Mouse (Mus musculus): ENCODE measurements around the gene Bbof1. TPM values are rescaled to one million over a fixed set of nuclear protein-coding genes. Genes with fewer than 3 reads are reported as not detected.

Bbof1 gene
- total RNA-seq (2012; rRNA removed): 0.63 and 1.2 TPM in 2 replicates

- in situ Hi-C loops (cut with MboI; ENCODE audit: low sequenced_read_pairs in 2 of 2, unreplicated experiment in 2 of 2): no loop called here
Observed at GRCm38 (mm10) chr12:84408819-84409507, at the start of gene Bbof1, which contains the start of gene Entpd5. Bbof1 (plus strand) TSS chr12:84409071. Entpd5 (minus strand) TSS chr12:84409029.

GRCm38 (mm10) chr12:84361555-84362489, 47.0 kb upstream of the Bbof1 start, which contains the start of the genes Coq6 and Fam161b:
Coq6 (plus strand) TSS chr12:84361657.
Fam161b (minus strand) TSS chr12:84361833.
- peaks cover 0 to 14% of the 10 kb centered on the region in 2 experiments; a peak in 2 of 4 replicates for H3K4me1 ChIP-seq (ENCODE audit: control insufficient read depth in 2 of 2, insufficient read depth in 2 of 2, low read length in 2 of 2, poor library complexity in 1 of 2)
- H3K36me3 ChIP-seq (ENCODE audit: control insufficient read depth, insufficient read depth, low read length, poor library complexity, severe bottlenecking): no peaks in the 10 kb centered on the region
- TF ChIP-seq MAFK (IDR thresholded peaks at IDR 0.05; ENCODE audit: insufficient read depth, low read depth, low read length) (no peak), ZNF384 (IDR thresholded peaks at IDR 0.05; ENCODE audit: low read depth, low read length) (no peak), HCFC1 (IDR thresholded peaks at IDR 0.05; ENCODE audit: borderline replicate concordance, insufficient read depth, low read length) (peak; percentile 74), ZC3H11A (IDR thresholded peaks at IDR 0.05; ENCODE audit: borderline replicate concordance, low read depth, low read length) (no peak), CHD2 (IDR thresholded peaks at IDR 0.05; ENCODE audit: low read depth, low read length) (peak; percentile 81)
- H3K9me3 ChIP-seq (ENCODE audit: control insufficient read depth, insufficient read depth, low read depth, low read length): no peaks in the 10 kb centered on the region
- H3K4me3 ChIP-seq (ENCODE audit: insufficient read depth in 1 of 2, low read depth in 1 of 2, low read length in 2 of 2, poor library complexity in 1 of 2, severe bottlenecking in 1 of 2): peak within 1 kb of the TSS; percentile 88 to 97
- in situ Hi-C loops (cut with MboI; ENCODE audit: low sequenced_read_pairs in 2 of 2, unreplicated experiment in 2 of 2): no loop called here
- peak within 1 kb of the TSS; percentile 94 for H3K9ac ChIP-seq (ENCODE audit: insufficient read depth, low read depth, low read length, poor library complexity, severe bottlenecking)
- peak; percentile 95 for DNase-seq (ENCODE audit: low read depth, low spot score)
- no peak within 1 kb of the TSS for H3K27ac ChIP-seq (ENCODE audit: insufficient read depth, low read depth, low read length, poor library complexity, severe bottlenecking)

More at GRCm38 (mm10) chr12:84408819-84409507, at the start of gene Bbof1, which contains the start of gene Entpd5:
- peaks cover 0 to 2% of the 10 kb centered on the region in 2 experiments; a peak in 1 of 4 replicates for H3K4me1 ChIP-seq (ENCODE audit: control insufficient read depth in 2 of 2, insufficient read depth in 2 of 2, low read length in 2 of 2, poor library complexity in 1 of 2)
- TF ChIP-seq HCFC1 (IDR thresholded peaks at IDR 0.05; ENCODE audit: borderline replicate concordance, insufficient read depth, low read length) (0 out of 2 replicates have a peak, but pooled peaks have one; percentile 38), ZNF384 (IDR thresholded peaks at IDR 0.05; ENCODE audit: low read depth, low read length) (0 out of 2 replicates have a peak, but pooled peaks have one; percentile 25), MAFK (IDR thresholded peaks at IDR 0.05; ENCODE audit: insufficient read depth, low read depth, low read length) (no peak), CHD2 (IDR thresholded peaks at IDR 0.05; ENCODE audit: low read depth, low read length) (no peak), ZC3H11A (IDR thresholded peaks at IDR 0.05; ENCODE audit: borderline replicate concordance, low read depth, low read length) (no peak)
- H3K36me3 ChIP-seq (ENCODE audit: control insufficient read depth, insufficient read depth, low read length, poor library complexity, severe bottlenecking): no peaks in the 10 kb centered on the region
- DNase-seq (ENCODE audit: low read depth, low spot score): peak; percentile 71
- no peaks in the 10 kb centered on the region for H3K9me3 ChIP-seq (ENCODE audit: control insufficient read depth, insufficient read depth, low read depth, low read length)
- H3K27ac ChIP-seq (ENCODE audit: insufficient read depth, low read depth, low read length, poor library complexity, severe bottlenecking): no peak within 1 kb of the TSS
- H3K4me3 ChIP-seq (ENCODE audit: insufficient read depth in 1 of 2, low read depth in 1 of 2, low read length in 2 of 2, poor library complexity in 1 of 2, severe bottlenecking in 1 of 2): peak within 1 kb of the TSS; percentile 83 to 93
- H3K9ac ChIP-seq (ENCODE audit: insufficient read depth, low read depth, low read length, poor library complexity, severe bottlenecking): peak within 1 kb of the TSS; percentile 84

- DNase-seq (ENCODE audit: low read depth, low spot score): no peak
- Histone ChIP-seq H3K4me3 (ENCODE audit: insufficient read depth in 1 of 2, low read depth in 1 of 2, low read length in 2 of 2, poor library complexity in 1 of 2, severe bottlenecking in 1 of 2) (peak overlapping the region in 1 of 2 experiments; percentile 88; a peak in 2 of 4 replicates), H3K9ac (ENCODE audit: insufficient read depth, low read depth, low read length, poor library complexity, severe bottlenecking) (no peak overlapping the region), H3K4me1 (ENCODE audit: control insufficient read depth in 2 of 2, insufficient read depth in 2 of 2, low read length in 2 of 2, poor library complexity in 1 of 2) (peaks cover 0 to 18% of the 10 kb centered on the region in 2 experiments; a peak in 2 of 4 replicates), H3K27ac (ENCODE audit: insufficient read depth, low read depth, low read length, poor library complexity, severe bottlenecking) (no peak overlapping the region), H3K9me3 (ENCODE audit: control insufficient read depth, insufficient read depth, low read depth, low read length) (no peaks in the 10 kb centered on the region), H3K36me3 (ENCODE audit: control insufficient read depth, insufficient read depth, low read length, poor library complexity, severe bottlenecking) (no peaks in the 10 kb centered on the region; the same call in 1 of the 2 replicates)
- no peak for TF ChIP-seq CHD2 (IDR thresholded peaks at IDR 0.05; ENCODE audit: low read depth, low read length)
- TF ChIP-seq ZC3H11A (IDR thresholded peaks at IDR 0.05; ENCODE audit: borderline replicate concordance, low read depth, low read length): no peak
- TF ChIP-seq MAFK (IDR thresholded peaks at IDR 0.05; ENCODE audit: insufficient read depth, low read depth, low read length): no peak
- TF ChIP-seq HCFC1 (IDR thresholded peaks at IDR 0.05; ENCODE audit: borderline replicate concordance, insufficient read depth, low read length): no peak
- no peak for TF ChIP-seq ZNF384 (IDR thresholded peaks at IDR 0.05; ENCODE audit: low read depth, low read length)
- in situ Hi-C loops (cut with MboI; ENCODE audit: low sequenced_read_pairs in 2 of 2, unreplicated experiment in 2 of 2): no loop called here
Observed at GRCm38 (mm10) chr12:84362872-84363271, 46.0 kb upstream of the Bbof1 start.

- H3K4me3 ChIP-seq (ENCODE audit: insufficient read depth in 1 of 2, low read depth in 1 of 2, low read length in 2 of 2, poor library complexity in 1 of 2, severe bottlenecking in 1 of 2): peak overlapping the region; percentile 47 to 55
- no peak for TF ChIP-seq ZNF384 (IDR thresholded peaks at IDR 0.05; ENCODE audit: low read depth, low read length)
- TF ChIP-seq MAFK (IDR thresholded peaks at IDR 0.05; ENCODE audit: insufficient read depth, low read depth, low read length): no peak
- TF ChIP-seq ZC3H11A (IDR thresholded peaks at IDR 0.05; ENCODE audit: borderline replicate concordance, low read depth, low read length): no peak
- no peak for TF ChIP-seq CHD2 (IDR thresholded peaks at IDR 0.05; ENCODE audit: low read depth, low read length)
- TF ChIP-seq HCFC1 (IDR thresholded peaks at IDR 0.05; ENCODE audit: borderline replicate concordance, insufficient read depth, low read length): no peak
Observed at GRCm38 (mm10) chr12:84364291-84364690, 44.6 kb upstream of the Bbof1 start.

More at GRCm38 (mm10) chr12:84364291-84364690, 44.6 kb upstream of the Bbof1 start:
- 0 out of 2 replicates have a peak overlapping the region, but pooled peaks have one; percentile 37 for H3K27ac ChIP-seq (ENCODE audit: insufficient read depth, low read depth, low read length, poor library complexity, severe bottlenecking)
- peak overlapping the region; percentile 59 for H3K9ac ChIP-seq (ENCODE audit: insufficient read depth, low read depth, low read length, poor library complexity, severe bottlenecking)
- in situ Hi-C loops (cut with MboI; ENCODE audit: low sequenced_read_pairs in 2 of 2, unreplicated experiment in 2 of 2): no loop called here
- no peak for DNase-seq (ENCODE audit: low read depth, low spot score)
- peaks cover 0 to 18% of the 10 kb centered on the region in 2 experiments; a peak in 2 of 4 replicates for H3K4me1 ChIP-seq (ENCODE audit: control insufficient read depth in 2 of 2, insufficient read depth in 2 of 2, low read length in 2 of 2, poor library complexity in 1 of 2)
- H3K9me3 ChIP-seq (ENCODE audit: control insufficient read depth, insufficient read depth, low read depth, low read length): no peaks in the 10 kb centered on the region
- H3K36me3 ChIP-seq (ENCODE audit: control insufficient read depth, insufficient read depth, low read length, poor library complexity, severe bottlenecking): peaks cover 7% of the 10 kb centered on the region; the same call in 1 of the 2 replicates
